Mouse (Mus musculus) CD4-positive, CD25-positive, alpha-beta regulatory T cell, adult 4 months (primary cell): ENCODE measurements around the gene D930007J09Rik. TPM values are rescaled to one million over a fixed set of nuclear protein-coding genes. Genes with fewer than 3 reads are reported as not detected.

Source experiments
- ATAC-seq: one replicate; pipeline ENCODE4 v1.8.0; 2017
- polyA plus RNA-seq, 2 experiments: library from polyadenylated mRNA; unstranded; fragments of 100-300 nt; shearing (Covaris generic); gene quantifications; one replicate each; pipeline ENCODE4 v1.2.1; 2017

D930007J09Rik gene
- polyA plus RNA-seq, 2 experiments from 2014 or later: not detected

DNA sequence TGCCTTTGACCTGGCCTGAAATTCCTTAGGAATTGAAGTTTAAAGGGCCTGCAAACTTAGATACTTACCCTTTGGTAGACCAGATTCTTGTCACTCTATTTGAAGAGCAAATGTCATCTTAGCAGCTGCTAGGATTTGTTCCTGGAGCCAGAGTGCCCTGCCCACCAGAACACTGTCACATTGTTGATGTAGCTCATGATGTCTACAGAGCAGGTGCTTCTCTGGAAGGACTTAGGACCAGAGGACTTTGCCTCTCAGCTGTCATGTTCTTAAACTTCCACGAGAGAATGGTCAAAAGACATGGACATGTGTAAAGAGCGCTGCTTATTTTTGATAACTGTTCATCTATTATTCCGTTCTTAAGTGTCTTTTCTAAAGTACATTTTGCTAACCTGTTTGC is 16.6 kb upstream of the D930007J09Rik start:
- no peak for ATAC-seq

DNA sequence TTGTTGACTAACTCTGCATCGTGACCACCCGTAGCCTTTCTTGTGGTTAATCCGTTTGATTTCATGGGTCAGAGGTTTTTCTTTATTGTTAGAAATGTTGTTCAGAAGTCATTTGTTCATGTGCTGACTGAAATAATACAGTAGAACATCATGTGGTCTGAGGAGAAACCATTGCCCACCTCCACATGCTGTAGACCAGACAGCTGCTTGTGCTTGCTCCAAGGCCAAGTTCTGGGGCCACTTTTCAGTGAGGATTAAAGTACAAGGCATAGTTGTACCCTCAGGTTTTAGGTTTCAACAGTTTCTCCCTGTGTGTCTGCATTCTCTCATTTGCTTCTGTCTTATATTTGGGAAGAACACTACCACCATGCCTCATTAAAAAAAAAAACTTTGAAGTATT is 5.0 kb upstream of the D930007J09Rik start:
- ATAC-seq: no peak

DNA sequence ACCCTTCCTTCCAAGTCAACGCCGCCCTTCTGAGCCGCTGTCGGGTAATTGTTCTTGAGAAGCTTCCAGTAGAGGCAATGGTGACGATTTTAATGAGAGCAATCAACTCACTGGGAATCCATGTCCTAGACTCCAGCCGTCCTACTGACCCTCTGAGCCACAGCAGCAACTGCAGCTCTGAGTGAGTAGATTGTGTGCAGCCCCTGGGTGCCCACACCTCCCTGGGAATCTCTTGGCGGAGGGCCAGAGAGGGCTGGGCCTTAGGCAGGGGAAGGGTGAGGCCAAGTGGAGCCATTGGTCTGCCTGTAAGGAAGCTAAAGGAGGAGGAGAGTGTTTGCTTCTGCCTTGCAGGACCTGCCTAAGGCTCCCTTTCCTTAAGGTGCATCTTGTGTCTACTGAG is 4.2 kb upstream of the D930007J09Rik start:
- no peak for ATAC-seq

DNA sequence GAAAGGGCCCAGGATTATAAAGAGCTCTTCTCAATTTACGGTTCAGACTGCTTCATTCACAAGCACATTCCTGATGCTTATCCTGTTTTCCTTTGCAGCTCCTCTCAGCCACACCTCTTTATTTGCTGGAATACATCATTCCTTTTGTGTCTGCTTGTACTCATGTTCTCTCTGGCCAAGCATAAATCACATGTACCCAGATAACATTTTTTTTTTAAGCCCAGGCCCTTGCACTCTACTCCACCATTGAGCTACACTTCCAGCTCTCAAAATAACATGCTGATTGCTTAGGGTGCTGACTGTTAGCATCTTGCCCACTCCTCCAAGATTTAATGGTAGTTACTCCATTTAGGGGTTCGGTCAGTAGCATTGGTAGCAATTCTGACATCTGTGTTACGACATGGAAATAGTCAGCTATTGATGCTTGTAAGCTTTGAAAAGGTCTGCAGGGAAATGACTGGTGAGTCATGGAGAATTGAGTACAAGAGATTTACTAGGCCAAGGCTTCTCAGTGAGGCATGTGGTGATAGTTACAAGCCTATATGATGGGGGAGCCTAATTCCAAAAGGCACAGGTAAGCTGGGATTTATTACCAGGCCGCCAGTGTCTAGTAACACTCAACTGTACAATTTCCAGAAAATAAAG is 1.2 kb upstream of the D930007J09Rik start:
- ATAC-seq: no peak

DNA sequence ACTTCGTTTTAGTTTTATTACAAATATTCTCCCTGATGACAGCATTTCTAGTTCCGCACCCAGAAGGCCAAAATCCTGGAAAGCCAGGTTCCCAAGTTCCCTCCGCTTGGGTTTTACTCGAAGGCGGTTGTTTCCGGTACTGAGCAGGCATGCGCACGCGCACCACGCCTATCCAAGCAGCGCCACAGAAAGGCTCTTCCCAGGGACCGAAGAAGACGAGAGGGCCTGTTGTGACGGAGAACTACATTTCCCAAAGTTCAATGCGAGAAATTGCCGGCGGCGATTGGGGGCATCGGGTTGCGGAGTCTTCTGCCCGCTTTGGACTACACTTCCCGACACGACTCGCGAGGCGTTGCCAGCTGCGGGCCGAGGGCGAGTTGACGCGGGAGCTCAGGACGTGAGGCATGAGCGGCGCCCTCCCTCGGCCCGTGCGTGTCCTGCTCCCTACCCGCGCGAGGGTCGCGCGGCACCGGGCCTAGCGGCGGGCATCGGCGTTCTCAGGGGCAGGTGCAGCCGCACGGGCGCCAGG is 892 bp downstream of the D930007J09Rik start, which contains the start of gene Wrnip1:
Gene Wrnip1 (plus strand): TSS at position 346 of the 529 bp plus-strand sequence.
- peak; percentile 94 for ATAC-seq

DNA sequence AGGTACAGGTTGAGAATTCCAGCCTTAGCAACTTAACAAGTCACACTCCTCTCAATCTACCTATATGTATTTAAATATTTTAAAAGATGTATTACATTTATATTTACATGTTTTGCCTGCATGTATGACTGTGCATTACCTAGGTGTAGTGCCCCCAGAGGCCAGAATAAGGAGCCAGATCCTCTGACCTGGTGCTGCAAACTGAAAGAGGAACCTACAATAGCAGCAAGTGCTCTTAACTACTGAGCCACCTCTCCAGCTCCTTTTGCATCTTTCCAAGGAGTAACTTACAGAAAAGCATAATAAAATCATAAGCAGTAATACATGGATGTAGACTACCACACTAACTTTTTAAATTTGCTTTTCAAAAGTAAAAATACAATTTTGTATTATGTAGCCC is 1.8 kb downstream of the D930007J09Rik start:
- no peak for ATAC-seq

DNA sequence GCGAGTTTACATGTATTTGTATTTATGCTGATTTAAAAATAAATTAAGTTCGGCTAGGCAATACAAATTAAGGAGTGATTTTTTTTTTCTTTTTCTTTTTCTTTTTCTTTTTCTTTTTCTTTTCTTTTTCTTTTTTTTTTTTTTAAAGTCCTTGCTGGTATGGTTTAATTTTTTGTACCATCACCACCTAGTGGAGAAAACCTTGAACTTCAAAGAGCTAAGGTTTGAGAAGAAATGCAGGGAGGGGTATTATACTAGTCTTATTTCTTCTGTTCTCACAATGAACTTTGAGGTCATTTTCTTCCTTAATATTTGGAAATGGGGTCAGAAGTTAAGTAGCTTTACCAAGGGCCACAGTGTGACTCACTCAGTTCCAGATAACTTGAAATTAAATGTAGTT is 3.5 kb downstream of the D930007J09Rik start:
- no peak for ATAC-seq

DNA sequence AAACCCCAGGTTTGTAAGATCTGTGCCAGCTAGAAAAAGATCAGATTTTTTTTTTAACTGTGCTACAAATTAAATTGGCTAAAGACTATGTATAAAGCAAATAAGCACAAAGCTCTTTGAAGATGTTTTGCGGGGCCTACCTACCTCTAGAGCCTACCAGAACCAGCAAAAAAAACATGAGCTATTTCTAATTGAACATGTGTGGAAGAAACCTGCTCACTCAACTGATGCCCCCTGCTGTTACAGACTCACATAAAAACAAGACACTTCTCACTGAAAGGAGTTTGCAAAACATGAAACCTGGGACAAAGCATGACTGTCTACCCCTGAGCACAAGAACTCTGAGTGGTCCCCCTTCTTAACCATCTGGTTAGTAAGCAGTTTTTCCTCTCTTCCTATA is 5.6 kb downstream of the D930007J09Rik start:
- ATAC-seq: no peak

DNA sequence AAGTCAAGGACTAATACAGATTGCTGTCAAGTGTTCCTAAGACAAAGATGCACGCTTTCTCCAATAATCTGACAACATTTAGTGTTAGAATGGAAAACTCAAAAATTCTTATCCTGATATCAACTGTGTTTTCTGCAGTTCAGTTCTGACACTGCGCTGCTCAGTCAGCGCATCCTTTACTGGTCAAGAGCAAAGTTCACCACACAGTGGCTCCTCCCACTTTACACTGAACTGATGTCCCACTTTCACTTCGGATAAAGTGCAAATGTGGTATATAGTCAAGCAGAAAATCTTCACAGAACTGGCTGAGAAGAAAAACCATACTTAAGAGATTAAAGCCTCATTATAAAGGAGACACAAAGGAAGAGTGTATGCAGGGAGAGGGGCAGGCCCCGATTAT is 7.5 kb downstream of the D930007J09Rik start:
- ATAC-seq: no peak

DNA sequence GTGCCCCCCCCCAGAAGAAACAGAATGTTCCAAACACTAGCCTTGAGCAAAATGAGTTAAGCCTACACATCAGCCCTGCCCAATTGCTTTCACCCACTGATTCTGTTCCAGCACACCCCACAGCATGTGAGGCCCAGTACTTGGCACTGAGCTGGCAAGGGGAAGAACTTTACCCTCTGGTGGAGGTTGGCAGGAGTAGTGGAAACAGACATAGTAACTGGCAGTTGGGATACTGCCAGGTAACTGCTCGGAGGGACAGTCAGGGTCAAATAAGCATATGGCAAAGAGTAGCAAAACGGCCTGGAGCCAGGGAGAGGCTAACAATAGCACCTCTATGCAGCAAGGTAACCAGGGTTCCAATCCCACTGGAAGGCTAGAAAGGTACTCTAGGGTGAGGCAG is 8.0 kb downstream of the D930007J09Rik start:
- ATAC-seq: no peak

DNA sequence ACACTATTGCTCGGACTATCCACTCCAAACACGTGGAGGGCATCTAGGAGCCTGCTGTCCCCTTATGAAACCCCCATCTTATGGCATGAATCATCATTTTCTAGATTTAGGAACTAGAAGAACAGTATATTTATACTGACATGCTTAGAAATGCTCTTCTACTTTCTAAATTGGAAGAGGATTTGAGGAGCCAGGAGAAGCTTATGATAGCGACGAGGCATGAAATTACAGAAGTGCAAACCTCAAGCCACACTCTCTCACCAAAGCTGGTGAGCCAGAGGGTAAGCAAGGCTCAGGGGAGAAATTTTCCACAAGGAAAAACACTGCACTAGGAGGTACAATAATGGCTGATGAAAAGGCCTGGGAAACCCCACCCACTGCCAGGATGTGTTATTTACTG is 12.9 kb downstream of the D930007J09Rik start:
- ATAC-seq: no peak

DNA sequence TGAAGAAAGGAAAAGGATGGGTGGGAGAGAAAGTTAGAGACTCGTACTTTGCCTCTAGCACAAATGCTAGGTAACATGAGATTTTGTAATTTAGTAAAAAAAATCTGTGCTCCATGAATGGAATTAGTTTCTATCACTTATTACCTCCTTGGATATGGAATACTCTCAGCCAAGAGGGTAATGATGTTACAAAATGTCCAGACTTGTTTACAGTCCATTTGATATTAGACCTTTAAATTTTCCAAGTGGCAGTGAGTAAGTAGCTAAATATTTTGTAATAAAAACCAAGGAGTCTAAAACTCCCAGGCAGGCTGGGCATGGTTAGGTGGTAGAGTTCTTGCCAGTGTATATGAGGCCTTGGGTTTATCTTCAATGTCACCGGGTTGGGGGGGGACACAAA is 15.1 kb downstream of the D930007J09Rik start:
- no peak for ATAC-seq

DNA sequence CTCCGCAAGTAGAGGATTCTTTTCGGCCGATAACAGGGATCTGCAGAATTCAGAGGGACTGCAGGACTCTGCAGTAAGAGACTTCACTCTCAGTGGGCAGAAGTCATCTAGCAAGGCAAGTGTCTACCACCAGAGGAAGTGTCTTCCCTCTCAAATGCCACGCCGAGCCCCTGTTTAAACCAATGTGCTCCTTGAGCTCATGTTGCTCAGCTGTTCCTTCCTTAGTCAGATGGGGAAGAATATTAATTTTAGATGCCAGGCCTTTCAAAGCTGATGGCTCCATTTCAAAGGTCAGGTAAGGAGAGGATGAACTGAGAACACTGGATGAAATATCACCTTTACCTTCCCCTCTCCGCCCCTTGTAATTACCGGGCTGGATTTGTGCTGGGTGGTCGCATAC is 18.8 kb downstream of the D930007J09Rik start, which contains the start of gene Mylk4:
Gene Mylk4 (minus strand): TSS at position 139 of the 400 bp plus-strand sequence.
- ATAC-seq: no peak

DNA sequence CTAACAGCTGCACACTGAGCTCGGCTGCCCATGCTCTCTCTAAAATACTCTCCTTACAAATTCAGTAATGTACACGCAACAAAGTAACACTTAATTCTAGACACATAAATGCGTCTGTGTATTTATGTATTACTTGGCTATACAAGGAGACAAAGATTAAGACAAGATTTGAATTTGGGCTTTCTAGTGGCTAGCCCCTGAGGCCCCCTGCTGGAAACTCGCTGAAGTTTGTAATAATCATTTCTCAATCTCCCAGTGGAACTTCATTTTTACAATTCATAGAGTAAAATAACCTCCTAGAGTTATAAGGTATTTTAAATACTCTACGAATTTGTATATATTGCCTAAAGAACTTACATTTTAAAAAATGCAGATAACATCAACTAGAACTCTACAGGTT is 19.6 kb downstream of the D930007J09Rik start:
- ATAC-seq: no peak

DNA sequence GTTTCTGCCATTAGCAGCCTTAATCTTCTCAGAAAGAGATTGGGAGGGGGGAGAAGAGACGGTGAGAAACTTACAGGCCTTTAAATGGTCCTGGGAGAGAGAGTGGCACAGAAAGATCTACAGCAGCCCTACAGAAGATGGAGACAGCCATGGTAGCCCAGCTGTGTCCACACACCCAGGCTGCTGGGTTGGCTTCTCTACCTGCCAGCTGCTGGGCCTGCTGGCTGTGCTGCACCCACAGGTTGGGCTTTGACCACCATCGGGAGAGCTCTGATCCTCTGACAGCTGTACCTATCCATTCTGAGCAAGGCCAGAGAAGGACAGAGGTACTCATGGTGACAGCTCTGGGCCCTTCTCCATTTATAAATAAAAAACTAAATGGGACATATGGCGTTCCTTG is 23.8 kb downstream of the D930007J09Rik start:
- no peak for ATAC-seq

DNA sequence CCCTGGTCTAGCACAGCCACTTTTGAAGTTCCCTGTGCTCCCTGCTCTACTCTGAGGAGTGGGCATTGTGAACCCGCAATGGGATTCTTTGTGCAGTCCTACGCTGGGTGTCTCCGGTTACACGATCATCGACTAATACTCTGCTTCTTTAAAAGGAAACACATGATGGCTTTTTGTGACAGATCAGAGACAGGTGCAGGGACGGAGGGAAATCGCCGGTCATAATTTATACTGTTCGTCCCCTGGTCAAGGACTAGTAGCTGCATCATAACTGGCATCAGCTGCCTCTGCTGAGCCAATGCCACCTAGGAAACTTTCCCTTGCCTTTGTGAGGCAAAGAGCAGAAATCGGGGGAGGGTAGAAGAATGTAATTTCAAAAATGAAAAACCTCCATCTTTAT is 26.3 kb downstream of the D930007J09Rik start:
- no peak for ATAC-seq

DNA sequence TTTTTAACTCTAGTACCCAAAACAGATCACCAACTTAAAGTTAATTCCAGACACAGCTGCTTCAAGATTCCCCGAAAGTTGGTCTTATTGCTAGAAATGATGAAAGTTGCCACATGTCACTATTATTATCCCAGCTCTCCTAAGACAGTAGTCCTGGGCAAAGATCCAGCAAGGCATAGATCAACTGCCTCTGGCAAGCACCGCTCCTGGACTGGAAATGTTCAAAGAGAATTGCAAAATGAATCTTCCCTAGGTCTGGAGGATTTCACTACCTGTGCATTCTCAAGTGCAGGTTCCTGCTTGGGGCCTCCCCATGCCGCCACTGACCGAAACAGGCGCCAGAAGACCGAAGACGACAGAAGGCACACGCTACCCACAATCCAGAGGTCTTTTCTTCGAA is 26.8 kb downstream of the D930007J09Rik start:
- no peak for ATAC-seq

DNA sequence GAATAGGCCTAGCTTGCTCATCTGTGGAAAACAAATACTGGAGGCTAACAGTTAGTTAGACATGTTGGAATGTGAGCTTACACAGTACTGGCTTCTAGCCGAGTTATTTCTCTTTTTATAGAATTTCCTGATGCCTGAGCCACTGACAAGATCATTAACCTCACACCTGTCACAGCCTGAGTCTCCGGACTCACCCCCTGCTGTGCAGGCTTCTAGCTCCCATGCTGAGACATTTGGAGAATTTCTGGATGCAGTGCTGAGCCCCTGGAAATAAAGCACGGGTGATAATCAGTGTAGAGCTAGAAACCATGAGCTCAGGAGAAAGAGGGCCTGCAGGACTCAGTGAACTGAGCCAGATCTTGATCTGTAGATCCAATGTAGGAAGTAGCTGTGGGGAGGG is 32.7 kb downstream of the D930007J09Rik start:
- ATAC-seq: no peak

DNA sequence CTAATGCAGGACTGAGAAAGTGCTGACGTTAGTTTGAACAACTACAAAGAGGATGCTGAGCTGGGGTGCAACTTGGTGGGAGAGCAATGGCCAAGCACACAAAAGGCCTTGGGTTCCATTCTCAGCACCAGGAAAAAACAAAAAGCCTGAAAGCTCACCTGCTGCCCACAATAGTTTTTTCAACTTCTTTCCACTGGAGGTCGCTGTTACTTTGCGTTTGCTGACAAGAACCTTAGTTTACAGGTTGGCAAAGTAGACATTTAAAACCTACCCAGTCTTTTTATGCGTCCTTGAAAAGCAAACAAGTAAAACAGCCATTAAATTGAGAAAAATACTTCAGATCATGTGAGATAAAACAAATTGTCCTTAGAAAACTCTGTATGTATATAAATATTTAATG is 34.5 kb downstream of the D930007J09Rik start:
- no peak for ATAC-seq

DNA sequence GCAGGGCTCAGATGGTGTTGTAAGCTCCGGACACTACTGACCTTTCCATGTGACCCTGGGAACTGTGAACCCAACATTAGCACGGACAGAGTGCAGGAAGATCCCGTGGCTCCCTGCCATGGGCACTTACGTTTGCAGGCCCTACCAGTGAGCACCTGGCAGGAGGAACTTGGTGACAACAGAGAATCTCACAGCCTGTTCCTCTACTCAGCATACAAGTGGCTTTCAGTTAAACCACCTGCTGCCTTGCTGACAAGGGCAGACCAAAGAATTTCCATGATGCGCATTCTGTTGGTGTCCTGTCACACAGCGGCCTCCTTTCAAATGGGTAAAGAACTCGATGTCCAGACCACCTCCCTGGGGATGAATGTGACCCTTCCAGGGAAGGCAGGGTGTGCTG is 38.2 kb downstream of the D930007J09Rik start:
- no peak for ATAC-seq

DNA sequence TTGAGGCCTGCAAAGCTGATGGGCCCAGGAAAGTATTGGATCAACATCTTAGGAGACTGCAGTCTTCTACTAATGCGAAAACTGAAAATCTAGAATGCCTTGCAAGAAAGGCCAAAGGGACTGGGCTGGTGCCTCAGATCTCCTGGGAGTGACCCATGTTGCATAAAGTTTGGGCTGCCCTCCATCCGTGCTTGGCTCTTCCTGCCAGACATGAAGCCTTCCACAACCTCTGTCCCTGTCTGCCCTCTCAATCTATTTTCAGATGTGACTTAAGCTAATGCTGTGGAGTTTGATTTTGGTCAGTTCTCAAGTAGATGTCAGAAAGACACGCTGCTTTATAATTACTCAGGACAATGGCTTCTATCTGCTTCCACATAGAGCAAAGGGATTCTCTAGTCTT is 39.5 kb downstream of the D930007J09Rik start:
- ATAC-seq: no peak

DNA sequence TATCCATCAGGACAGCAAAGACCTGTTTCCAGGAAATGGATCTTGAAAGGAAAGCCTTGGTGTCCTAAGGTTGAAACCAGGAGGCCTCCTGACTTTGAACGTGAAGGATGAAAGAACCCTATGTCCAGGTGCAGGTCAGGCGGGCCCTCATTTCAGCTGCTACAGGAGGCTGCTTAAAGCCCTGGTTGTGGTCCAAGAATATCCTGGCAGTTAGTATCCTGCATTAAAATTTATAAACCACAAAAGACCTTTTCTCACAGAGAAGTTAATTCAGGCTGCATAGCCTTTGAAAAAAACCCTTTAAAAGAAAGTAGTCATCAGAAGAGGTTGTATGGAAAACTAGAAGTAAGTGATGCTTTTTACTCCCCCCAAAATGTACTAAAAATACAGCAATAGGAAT is 41.9 kb downstream of the D930007J09Rik start:
- no peak for ATAC-seq

DNA sequence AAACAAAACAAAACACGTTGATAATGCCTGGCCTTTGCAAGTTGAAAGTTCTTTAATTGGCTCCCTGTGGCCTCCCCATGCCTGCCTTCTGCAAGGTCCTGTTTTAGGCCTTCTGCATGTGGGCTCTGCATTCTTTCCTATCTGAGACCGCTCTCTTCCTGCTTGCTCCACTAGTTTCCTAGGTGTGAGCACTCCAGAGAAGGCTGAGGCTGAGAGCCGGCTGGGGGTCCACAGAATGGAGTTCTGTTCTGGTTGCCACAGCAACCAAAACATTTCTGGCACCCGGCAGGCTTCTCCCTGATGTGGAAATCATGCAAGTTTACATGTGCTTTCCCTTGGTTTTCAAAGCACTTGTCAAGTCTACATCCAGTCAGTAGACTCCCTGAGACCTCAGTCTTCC is 43.6 kb downstream of the D930007J09Rik start:
- no peak for ATAC-seq
